Mouse (Mus musculus): ENCODE data around the gene Olfr512.

The Olfr512 gene

GRCm38 (mm10) chr7:108713020-108713419 lies at the start of gene Olfr512:
Gene Olfr512, plus strand, starts transcription at chr7:108713320.
- H3K27me3 ChIP-seq (ENCODE audit: control insufficient read depth, insufficient read depth, low read length, poor library complexity, severe bottlenecking) = no peaks in the 10 kb centered on the region
- no peak for DNase-seq (ENCODE audit: low read depth, low spot score)

GRCm38 (mm10) chr7:108666118-108666517 lies 47.0 kb upstream of the Olfr512 start, which contains the start of gene Olfr510:
Gene Olfr510, plus strand, starts transcription at chr7:108666418.
- Histone ChIP-seq H3K36me3 (ENCODE audit: control insufficient read depth, insufficient read depth, low read length, poor library complexity, severe bottlenecking) (no peaks in the 10 kb centered on the region), H3K27me3 (ENCODE audit: control insufficient read depth, insufficient read depth, low read length, poor library complexity, severe bottlenecking) (no peaks in the 10 kb centered on the region)
- no peak for DNase-seq (ENCODE audit: low read depth, low spot score)

More at GRCm38 (mm10) chr7:108713020-108713419, at the start of gene Olfr512:
- no peaks in the 10 kb centered on the region for H3K36me3 ChIP-seq (ENCODE audit: control insufficient read depth, insufficient read depth, low read length, poor library complexity, severe bottlenecking)

GRCm38 (mm10) chr7:108671058-108671457 lies 42.1 kb upstream of the Olfr512 start:
- H3K36me3 ChIP-seq (ENCODE audit: control insufficient read depth, insufficient read depth, low read length, poor library complexity, severe bottlenecking) = no peaks in the 10 kb centered on the region
- no peak for DNase-seq (ENCODE audit: low read depth, low spot score)
- no peaks in the 10 kb centered on the region for H3K27me3 ChIP-seq (ENCODE audit: control insufficient read depth, insufficient read depth, low read length, poor library complexity, severe bottlenecking)

- Histone ChIP-seq H3K36me3 (ENCODE audit: control insufficient read depth, insufficient read depth, low read length, poor library complexity, severe bottlenecking) (no peaks in the 10 kb centered on the region), H3K27me3 (ENCODE audit: control insufficient read depth, insufficient read depth, low read length, poor library complexity, severe bottlenecking) (no peaks in the 10 kb centered on the region)
- no peak for DNase-seq (ENCODE audit: low read depth, low spot score)
Measured at GRCm38 (mm10) chr7:108678886-108679285, 34.2 kb upstream of the Olfr512 start.

- no peaks in the 10 kb centered on the region for H3K36me3 ChIP-seq (ENCODE audit: control insufficient read depth, insufficient read depth, low read length, poor library complexity, severe bottlenecking)
Measured at GRCm38 (mm10) chr7:108750673-108751072, 37.6 kb downstream of the Olfr512 start, which contains the start of gene Olfr513. Gene Olfr513, plus strand, starts transcription at chr7:108750973.

GRCm38 (mm10) chr7:108760411-108760810 lies 47.3 kb downstream of the Olfr512 start:
- Histone ChIP-seq H3K27me3 (ENCODE audit: control insufficient read depth, insufficient read depth, low read length, poor library complexity, severe bottlenecking) (no peaks in the 10 kb centered on the region), H3K36me3 (ENCODE audit: control insufficient read depth, insufficient read depth, low read length, poor library complexity, severe bottlenecking) (no peaks in the 10 kb centered on the region)
- no peak for DNase-seq (ENCODE audit: low read depth, low spot score)

More at GRCm38 (mm10) chr7:108750673-108751072, 37.6 kb downstream of the Olfr512 start, which contains the start of gene Olfr513:
- H3K27me3 ChIP-seq (ENCODE audit: control insufficient read depth, insufficient read depth, low read length, poor library complexity, severe bottlenecking) = no peaks in the 10 kb centered on the region
- DNase-seq (ENCODE audit: low read depth, low spot score) = no peak

Measured in splenic B cell, adult 2 months (primary cell).